Mouse (Mus musculus): ENCODE measurements around the gene A1cf.

A1cf gene

DNA sequence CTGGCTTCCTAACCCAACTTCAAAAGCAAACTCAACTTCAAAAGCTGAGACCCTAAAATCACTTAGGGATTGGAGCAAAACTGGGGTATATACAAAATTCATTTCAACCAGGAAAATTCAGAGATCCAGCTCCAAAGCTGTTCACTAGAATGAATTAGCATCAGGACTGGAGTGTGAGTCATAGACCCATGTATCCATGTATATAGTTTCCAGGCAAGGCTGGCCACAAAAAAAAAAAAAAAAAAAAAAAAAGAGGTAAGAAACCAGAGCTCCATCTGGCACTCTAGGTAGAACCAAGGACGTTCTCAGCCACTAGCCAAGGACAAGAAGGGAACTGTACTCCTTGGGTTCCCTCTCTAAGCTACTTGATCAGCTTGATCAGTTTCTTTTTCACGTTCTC, 85.2 kb downstream of the A1cf start:
- DNase-seq (ENCODE audit: low spot score): no peak

DNA sequence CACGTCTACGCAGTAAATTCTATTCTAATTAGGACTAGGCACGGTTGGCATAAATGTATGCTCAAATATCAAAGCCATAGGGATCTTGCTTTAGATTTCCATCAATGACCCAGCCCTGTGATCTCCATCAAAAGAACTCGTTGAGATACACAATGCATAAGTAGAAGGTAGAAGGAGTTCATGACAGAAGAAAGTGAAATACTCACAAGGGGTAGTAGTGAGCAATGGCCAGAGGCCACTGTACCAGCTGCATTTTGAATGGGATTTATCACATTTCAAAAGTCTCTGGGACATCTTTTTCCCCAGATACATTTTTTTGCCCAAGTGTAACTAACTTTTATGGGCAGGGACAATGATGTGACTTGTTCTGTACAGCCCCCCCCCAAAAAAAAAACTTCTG, 85.7 kb downstream of the A1cf start:
- no peak for DNase-seq (ENCODE audit: low spot score)

DNA sequence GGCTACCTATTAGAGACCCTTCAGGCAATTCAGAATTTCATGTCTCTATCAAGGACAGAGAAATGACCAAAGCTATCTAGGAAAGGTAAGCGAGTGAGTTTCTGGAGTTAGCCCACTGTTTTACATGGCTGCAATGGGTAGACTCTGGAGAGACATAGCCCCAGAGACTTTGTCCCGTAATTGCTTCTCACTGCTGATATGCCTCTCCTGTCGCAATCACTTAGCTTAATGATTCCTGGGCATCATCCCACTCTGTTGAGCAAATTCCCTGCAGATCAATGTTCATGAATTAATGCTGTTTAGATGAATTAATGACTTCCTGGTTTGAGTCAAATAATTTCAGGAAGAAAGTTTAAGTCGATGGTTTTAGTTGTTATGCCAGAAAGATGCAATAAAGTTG, 86.1 kb downstream of the A1cf start:
- no peak for DNase-seq (ENCODE audit: low spot score)

DNA sequence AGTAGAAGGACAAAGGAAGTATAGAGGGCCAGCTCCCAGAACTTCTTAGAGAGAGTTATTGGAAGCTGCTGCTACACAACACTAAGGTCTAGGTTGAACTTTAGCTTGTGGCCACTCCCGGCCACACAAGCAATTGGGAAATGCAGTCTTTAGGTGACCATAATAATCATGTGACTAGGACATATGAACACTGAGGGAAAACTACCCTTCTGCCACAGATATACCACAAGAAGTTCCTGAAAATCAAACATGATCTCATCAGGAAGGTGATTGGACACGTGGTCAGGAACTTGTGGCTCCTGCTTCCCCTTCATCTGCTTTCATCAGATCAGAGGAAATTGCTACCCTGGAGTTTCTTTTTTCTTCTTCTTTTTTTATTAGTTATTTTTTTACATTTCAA, 87.8 kb downstream of the A1cf start:
- no peak for DNase-seq (ENCODE audit: low spot score)

DNA sequence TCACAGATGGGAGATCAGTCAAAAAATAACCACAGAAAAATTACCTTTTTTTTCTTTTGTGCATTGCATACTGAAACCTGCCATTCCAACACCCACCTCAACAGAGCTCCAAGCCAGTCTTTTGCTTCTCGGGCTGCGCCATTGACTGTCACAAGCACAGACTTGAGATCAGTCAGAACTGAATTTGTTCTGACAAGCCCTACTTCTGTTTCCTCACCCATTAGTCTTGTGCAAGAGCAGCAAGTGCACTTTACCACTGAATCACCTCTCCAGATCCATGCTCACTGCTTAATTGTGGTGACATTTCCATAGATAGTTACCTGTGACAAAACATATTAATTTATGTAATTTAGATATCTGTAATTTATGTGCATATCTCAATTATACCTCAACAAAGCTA, 91.9 kb downstream of the A1cf start:
- peak; percentile 26 for DNase-seq (ENCODE audit: low spot score)

DNA sequence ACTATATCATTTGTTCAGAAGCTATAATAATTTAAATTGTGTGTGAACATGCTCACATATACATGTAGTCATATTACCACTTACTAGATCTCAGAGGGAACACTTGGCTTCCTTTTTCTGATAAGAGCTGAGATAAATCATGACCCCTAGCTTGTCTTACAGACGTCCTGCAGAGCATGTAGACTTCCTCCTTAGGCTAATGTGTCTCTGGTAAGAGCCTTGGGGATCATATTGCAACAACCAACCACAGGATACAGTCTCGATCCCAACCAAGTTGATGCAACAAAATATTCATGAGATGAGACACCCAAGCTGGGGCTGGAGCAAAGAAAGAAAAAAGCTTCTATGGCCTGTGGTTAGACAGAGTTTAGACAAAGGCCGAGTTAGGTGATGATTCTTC, 94.6 kb downstream of the A1cf start:
- DNase-seq (ENCODE audit: low spot score): no peak

DNA sequence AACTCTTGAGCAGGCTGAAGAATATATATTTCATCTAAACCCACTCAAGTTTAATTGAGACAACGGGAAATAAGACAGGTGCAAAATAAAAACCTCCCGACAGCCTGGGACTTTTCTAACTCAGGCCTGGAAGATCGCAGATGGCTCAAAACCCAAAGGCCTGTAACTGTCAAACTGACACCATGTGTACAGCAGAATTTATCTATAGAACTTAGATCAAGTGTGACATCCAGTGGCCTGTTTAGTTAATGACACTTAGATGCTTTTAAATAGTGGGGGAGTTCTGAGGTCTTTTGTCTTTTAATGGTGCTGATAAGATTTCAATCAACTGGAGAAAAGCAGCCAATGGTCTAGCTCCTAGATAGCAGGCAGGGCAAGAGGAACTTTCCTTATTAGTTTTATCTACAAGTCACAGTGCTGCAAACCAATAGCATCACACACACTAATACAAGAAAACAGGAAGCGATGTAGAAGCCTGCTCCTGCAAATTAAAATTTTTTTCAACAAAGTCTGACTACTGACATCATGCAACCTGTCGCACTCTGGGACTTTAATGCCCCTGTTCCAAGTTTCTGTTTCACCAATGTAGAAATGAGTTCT, 99.5 kb downstream of the A1cf start:
- DNase-seq (ENCODE audit: low spot score): no peak

DNA sequence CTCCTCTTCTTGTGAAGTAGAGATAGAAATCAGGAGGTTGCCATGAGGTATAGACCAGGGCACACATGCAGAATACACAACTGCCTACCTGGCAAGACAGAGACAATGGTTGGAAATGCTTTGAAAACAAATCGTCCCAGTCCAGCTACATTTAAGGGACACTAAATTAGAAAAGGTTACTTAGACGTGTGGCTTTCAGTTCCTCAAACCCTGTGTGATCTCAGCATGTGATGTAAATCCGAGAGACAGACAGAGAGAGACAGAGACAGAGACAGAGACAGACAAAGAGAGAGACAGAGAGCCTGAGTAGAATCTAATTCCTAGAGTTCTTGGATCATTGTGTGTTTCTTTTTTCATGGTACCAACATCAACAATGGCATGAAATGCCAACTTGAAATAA, 102.8 kb downstream of the A1cf start:
- DNase-seq (ENCODE audit: low spot score): no peak

DNA sequence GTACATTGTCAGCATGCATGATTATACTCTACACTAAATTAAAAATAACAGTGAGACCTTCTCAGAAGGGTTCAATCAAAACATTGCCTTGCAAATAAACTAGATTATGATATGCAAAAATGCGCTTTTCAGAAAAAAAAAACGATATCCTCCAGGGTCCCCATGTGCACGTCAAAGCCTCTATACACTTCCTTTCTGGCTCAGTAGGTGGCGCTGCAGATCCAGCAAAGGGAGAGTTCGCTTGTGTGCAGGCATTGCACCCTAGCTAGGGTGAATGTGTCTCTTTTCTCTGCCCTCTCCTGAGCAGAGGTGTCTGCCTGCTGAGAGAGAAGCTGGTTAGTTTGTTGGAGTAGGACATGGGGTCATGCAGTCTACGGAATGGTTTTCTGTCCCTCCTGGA, 103.4 kb downstream of the A1cf start:
- DNase-seq (ENCODE audit: low spot score): peak; percentile 69

DNA sequence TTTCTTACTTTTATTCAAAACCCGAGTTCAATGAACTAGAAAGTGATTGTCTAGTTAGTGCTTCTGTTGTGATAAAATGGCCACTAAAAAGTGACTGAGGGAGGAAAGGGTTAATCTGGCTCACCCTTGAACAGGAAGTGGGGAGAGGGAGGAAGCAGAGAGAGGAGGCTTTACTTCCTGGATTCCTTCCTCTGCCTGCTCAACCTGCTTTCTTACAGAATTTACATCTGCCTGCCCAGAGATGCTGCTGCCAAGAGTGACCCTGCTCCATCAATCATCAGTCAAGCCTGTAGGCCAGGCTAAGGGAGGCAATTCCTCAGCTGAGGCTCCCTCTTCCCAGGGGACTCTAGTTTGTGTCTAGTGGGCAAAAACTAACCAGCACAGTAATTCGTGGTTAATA, 107.3 kb downstream of the A1cf start:
- DNase-seq (ENCODE audit: low spot score): no peak

DNA sequence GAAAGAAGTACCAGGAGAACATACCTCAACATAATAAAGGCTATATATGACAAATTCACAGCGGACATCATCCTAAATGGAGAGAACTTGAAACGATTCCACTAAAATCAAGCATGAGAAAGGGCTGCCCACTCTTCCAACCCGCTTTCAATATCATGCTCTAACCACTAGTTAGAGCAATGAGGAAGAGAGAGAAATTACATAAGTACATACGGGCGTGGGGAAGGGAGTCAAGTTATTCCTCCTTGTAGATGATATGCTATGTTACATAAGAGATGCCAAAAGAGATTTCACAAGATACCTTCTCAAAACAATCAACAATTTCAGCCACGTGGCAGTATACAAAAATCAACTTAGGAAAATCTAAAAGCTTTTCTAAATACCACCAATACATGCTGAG, 122.5 kb downstream of the A1cf start:
- no peak for DNase-seq (ENCODE audit: low spot score)

DNA sequence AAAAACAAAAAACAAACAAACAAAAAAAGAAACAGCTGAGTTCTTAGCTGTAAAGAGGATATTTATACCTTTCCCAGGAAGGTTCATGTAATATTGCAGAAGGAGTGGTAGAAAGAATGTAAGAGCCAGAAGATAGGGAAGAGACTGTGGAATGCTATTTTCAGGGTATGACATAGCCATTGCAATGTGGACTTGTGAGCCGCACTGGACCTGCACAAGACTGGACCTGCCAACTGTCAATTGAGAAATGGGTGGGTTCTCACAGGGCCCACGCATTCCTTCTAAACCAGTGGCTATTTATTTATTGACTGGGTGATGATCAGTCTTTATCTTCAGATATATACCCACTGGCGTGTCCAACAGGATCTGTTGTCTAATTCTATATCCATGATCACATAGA, 128.4 kb downstream of the A1cf start:
- no peak for DNase-seq (ENCODE audit: low spot score)
